Mouse (Mus musculus): ENCODE results near the gene Angptl1.

The Angptl1 gene

GRCm38 (mm10) chr1:156870616-156871015, 32.3 kb downstream of the Angptl1 start:
- DNase-seq (ENCODE audit: low read depth, low spot score) = no peak

DNA sequence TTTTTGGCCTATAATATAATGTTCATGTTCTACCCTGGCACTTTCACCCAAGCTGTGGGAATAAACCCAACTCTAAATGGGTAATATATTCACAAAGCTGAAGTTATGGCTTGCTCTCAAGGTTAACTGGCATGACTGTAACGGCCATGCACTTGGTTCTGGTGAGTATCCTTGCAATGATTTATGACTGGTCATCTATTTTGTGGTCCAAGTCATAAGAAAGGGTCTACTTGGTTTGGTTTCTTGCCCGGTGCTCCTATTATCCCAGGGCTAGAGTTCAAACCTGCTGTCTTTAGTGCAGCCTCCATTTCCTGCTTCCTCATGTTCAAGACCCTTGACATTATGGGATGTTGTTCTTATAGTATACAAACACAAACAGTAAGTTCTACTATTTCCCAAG, 46.4 kb downstream of the Angptl1 start:
- DNase-seq (ENCODE audit: low read depth, low spot score) = no peak

DNA sequence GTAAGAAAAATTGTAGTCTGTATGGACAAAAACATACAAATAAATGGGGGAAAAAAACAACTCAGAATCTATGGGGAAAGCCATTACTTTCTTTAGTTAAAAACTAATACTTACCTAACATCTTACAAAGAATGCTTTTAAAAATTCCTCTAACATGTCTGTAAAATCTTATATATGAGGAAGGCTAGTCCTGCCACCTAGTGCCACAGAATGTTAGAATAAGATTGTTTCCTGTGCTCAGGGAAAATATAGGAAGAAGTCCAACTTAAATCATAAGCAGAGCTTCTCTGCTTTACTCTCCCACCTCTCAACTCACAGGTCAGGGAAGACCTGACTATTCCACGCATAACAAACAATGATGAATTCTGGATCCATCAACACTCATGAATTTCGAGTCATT, 47.5 kb downstream of the Angptl1 start:
- DNase-seq (ENCODE audit: low read depth, low spot score) = no peak

GRCm38 (mm10) chr1:156888830-156889229, 50.5 kb downstream of the Angptl1 start:
- no peak for DNase-seq (ENCODE audit: low read depth, low spot score)

GRCm38 (mm10) chr1:156891561-156891960, 53.2 kb downstream of the Angptl1 start:
- DNase-seq (ENCODE audit: low read depth, low spot score) = peak; percentile 65

GRCm38 (mm10) chr1:156901689-156902088, 63.3 kb downstream of the Angptl1 start:
- no peak for DNase-seq (ENCODE audit: low read depth, low spot score)

DNA sequence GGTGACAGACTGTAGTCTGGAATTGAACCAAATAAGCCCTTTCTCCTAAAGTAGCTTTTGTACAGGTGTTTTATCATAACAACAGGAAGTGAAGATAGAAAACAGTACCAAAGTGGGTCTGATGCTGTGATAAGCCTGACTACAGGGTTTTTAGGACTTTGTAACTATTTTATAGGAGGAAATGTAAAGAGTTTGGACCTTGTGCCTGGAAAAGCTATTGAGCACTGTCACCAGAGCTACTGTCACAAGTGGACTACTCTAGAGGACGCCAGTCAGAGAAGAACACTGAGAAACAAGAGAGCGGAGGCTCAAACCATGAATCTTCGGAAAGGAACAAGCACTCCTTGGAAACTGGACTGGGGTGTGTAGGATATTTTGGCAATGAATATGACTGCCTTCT, 65.5 kb downstream of the Angptl1 start:
- DNase-seq (ENCODE audit: low read depth, low spot score) = no peak

- DNase-seq (ENCODE audit: low read depth, low spot score) = no peak
Observed at GRCm38 (mm10) chr1:156905660-156906059, 67.3 kb downstream of the Angptl1 start.

DNA sequence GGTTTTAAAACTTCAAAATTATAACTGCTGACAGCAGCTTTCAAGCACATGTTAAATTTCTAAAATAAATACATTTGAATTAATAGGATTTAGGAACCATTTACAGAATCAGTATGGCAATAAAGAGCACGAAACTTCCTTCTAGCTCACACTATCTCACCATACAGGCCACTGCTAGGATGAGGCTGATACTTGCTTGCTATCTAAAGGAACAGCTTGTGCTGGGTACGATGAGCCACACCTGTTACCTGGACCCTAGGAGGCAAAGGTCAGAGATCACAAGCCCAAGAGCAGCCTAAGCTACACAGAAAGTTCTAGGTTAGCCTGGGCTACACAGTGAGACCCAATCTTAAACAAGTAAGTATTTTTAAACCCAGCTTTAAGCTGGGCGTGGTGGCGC, 70.9 kb downstream of the Angptl1 start:
- DNase-seq (ENCODE audit: low read depth, low spot score) = no peak

GRCm38 (mm10) chr1:156909866-156910265, 71.5 kb downstream of the Angptl1 start:
- no peak for DNase-seq (ENCODE audit: low read depth, low spot score)

Measured in R1 (cell line).